Mouse (Mus musculus) kidney, postnatal 25 days (tissue): ENCODE data around the gene Rims1.

ENCODE experiments used
- DNase-seq, 2 experiments: peaks; one replicate each; pipeline ENCODE4 v3.0.0; 2021; ENCODE audit warnings: mixed read lengths in 2 of 2

The Rims1 gene

DNA sequence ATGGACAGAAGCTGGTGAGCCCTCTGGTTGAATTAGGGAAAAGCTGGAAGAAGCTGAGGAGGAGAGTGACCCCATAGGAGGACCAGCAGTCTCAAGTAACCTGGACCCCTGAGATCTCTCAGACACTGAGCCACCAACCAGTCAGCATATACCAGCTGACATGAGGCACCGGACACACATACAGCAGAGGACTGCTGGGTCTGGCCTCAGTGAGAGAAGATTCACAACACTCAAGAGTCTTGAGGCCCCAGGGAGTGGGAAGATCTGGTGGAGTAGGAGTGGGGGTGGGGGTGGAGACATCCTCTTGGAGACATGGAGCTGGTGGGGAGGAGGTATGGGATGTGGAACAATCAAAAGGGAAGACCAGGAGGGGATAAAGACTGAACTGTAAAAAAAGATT is 233.1 kb downstream of the Rims1 start:
- no peak for DNase-seq

- DNase-seq = no peak
Observed at GRCm38 (mm10) chr1:22546273-22546672, 259.5 kb downstream of the Rims1 start.

DNA sequence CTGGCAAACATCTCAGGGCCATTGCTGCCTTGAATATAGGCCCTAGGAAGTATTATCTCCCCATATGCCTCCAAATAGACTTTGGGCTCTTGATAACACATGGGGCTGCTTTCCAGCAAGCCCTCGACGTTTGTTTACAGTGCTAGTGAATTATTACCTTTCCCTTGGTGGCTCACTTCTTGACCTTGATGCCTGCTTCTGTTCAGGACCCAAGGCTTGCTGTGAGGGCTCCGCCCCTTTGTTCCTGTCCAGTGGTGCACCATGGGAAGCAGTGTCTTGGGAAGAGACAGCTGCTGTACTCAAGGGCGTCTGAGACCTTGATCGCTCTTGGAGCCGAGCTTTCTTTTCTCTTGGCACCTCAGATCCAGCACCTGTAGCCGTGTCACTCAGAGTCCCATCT is 267.7 kb downstream of the Rims1 start:
- no peak for DNase-seq

- no peak for DNase-seq
Observed at GRCm38 (mm10) chr1:22536776-22537175, 269.0 kb downstream of the Rims1 start.

DNA sequence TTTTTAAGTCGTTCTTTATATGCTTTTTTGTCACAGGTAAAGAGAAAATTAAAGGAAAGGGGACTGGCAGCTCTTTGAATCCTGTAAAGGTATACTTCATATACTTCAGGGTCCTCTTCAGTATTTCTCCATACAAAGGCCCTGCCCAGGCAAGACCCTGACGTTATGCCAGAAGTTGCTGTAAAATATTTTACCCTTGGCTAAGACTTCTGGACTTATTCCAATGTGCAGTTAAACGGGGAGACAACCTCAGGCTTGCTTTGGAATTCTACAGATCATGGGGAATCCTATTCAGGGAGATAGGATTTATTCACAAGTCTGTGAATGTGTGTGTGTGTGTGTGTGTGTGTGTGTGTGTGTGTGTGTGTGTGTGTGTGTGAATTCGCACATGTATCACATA is 270.7 kb downstream of the Rims1 start:
- DNase-seq = no peak

DNA sequence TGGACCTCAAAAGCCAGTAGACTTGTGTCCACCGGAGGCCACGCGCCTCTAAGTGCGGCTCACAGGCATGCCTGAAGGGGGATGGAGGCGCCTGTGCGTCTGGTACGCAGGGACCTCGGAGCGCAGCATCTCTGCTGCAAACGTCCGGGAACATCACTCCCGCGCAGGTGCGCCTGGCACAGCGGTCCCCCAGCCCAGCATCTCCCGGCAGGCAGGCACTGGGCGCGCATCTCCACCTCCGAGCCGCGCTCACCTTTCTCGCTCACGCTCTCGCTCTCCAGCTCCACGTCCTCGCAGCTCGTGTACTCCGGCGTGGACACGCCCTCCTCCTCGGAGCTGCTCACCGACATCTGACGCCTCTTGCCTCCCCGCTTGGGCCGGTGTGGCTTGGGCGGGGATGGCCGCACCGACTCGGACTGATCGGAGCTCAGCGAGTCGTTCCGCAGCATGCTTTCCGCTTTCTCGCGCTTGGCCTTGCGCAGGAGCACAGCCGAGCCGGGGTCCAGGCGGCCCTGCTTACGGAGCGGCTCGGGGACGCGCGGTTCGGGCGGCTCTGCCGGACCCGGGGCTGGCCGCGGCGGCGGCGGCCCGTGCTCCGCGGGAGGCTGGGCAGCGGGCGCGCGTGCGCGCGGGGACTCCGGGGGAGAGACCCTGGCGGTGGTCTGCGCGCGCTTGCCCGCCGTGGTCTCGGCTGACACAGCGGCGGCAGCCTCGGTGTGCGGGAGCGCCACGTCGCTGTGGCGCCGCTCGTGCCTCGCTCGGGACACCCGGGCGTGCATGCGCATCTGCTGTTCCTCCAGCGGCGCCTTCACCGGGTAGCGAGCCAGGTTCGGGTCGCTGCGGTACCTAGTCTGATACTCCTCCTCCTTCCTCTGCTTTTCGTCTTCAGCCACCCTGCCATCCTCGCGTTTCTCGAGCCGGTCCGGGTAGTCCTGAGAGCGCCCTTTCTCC is 272.4 kb downstream of the Rims1 start:
- peak in 1 of 2 experiments; percentile 34 for DNase-seq

- DNase-seq = no peak
Observed at GRCm38 (mm10) chr1:22515103-22515502, 290.7 kb downstream of the Rims1 start.

GRCm38 (mm10) chr1:22512421-22512820 is 293.4 kb downstream of the Rims1 start:
- DNase-seq = no peak

DNA sequence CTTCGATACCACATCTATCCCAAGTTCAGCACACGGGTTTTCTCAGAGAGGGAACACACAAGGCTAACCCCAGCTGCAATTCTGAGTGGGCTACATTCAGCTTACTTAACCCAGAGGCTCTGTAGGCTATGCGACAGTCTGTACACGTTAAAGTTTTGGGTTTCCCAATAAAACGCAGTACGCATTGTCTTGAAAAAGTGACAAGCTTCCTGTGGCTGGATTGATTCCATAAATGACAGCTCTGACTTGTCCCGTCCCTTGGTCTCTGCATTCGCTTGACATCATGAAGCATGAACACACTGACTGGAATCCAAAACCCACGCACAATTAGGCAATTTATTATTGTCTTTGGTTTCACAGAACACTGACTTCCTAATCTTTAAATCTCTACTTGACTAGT is 294.2 kb downstream of the Rims1 start:
- DNase-seq = no peak

DNA sequence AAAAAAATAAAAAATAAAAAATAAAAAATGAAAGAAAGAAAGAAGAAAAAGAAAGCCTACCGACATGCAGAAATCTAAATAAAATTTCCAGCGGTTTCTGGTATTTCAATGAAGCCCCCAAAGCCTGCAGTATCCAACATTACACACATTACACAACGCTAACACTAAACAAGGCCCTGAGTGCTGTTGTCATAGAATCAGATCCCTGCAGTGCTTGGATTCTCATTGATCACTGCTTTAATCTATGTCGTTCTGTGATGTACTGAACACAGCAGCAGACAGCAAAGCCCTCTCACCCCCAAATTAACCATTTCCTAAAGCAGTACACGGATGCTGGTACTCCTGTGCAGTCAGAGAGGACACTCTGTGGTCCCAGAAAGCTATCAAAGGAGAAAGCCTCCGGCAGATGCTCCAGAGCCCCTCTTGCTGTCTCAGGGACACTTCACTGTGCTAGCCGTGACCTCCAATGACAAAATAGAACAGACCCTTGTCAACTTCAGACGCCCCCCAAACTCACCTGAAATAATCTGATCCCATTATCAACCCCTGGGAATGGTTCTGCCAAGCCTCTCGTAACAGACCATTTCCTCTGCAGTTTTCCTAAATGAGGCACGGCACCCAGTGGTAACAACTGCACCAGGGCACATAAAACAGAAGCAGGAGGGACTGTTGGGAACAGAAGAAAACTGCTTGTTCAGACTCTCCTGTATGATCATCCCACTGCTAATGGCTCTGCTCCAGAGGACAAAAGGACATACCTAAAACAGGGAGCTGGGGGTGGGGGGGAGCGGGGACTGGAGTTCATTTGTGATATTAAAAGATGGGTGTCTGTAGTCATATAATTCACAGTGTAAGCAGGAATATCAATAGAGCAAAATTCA is 296.8 kb downstream of the Rims1 start:
- no peak for DNase-seq

GRCm38 (mm10) chr1:22487270-22487864 is 318.4 kb downstream of the Rims1 start:
- peak in 1 of 2 experiments; percentile 6 for DNase-seq

DNA sequence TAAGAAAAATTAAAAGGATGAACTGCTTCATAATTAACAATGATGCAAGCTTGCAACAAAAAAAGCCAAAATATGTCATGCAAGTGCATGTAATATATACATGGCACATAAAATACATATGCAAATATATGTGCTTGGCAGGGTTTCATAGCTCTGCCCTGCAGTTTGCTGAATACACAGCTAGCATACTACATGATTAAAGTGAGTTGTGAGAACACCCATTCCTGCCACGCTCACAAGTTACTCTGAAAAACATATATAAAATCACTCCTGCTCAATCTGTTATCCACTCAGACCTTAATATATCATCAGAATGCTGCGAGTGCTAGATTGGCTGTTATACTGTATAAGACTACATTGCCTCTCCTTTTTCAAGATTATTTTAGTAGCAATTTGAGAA is 329.6 kb downstream of the Rims1 start:
- DNase-seq = no peak

GRCm38 (mm10) chr1:22467033-22467432 is 338.8 kb downstream of the Rims1 start:
- no peak for DNase-seq

DNA sequence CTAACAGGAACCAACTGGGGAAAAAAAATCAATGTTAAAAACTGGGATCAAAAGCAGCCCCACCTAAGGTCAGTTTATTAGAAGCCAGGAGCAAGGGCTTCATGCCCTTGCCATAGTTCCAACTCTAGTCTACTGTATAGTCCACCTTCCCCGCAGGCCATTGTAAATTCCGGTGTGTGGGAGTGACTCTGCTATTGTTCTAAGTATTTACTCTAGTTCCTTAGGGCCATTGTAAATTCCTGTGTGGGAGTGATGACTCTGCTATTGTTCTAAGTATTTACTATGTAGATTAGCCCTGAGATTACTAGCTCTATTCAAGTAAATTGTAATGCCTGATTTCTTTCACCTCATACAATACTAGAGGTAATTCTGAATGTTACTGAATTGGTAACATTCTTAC is 339.2 kb downstream of the Rims1 start:
- DNase-seq = no peak

DNA sequence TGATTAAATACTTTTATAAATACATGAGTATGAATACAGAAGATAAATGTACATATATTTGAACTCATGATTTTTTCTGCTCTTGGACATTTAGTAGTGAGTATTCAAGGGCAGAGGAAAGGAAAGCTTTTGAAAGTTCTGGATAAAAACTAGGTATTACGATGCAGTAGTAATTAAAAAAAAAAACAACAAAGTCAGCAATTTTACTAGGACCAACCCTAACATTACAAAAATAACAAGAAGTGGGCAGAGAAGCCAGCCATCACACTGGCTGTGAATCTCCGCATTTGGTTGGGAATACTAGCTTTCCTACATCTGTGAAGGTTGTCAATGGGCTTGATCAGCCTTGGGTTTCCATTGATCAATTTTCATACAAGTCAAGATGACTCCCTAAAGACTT is 381.8 kb downstream of the Rims1 start:
- DNase-seq = no peak

DNA sequence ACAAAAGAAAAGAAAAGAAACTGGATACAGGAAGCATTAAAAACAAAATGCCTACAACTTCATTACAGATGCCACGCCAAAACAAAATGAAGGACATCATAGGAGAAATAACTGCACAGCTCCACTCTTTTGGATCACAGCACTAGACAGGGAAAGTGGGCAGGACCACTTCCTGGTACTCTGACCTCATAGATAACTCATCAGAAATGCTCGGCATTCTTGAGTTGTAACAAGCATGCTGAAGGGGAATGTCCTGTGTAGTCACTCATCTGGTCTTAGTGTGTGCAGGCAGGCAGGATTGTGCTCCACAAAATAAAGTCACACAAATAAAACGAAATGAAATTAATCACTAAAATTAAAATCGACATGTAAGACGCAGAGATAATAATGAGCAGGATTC is 383.7 kb downstream of the Rims1 start:
- DNase-seq = no peak

DNA sequence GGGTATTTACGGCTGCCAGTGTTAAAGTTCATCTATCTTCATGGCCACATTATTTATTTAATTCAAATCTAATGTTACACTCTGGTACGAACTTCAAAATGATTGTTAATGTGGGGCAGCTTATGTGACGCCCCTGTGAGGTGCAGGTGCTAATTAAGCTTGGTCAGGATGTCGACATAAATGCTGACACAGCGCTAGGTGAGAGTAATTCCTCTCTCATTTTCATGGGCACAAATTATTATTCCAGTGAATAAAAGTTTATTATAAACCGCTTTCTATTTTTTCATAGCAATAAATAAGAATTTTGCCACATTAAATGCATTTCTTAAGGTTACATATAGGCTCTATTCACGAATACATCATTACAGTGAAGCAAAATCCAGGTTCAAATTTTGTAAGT is 395.6 kb downstream of the Rims1 start:
- DNase-seq = no peak

- peak in 1 of 2 experiments; percentile 47 for DNase-seq
Observed at GRCm38 (mm10) chr1:22386361-22386760, 419.4 kb downstream of the Rims1 start.

DNA sequence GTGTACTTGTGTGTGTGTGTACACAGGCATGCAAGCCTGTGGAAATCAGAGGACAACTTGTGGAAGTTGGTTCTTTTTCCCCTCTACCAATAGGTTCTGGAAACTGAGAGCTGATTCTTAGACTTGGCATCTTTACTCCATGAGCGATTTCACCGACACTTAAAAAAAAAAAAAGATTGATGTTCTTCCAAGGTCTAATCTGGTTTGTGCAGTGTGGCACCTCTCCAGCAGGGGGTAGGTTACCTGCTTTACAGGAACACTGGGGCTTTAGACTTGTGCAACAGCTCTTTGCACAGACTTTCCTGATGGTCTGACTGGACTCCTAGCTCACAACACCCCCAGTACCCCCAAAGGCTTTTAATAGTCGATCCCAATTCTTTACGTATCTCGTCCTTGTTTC is 428.1 kb downstream of the Rims1 start:
- no peak for DNase-seq

GRCm38 (mm10) chr1:22377062-22377461 is 428.7 kb downstream of the Rims1 start:
- DNase-seq = no peak

- no peak for DNase-seq
Observed at GRCm38 (mm10) chr1:22356209-22356608, 449.6 kb downstream of the Rims1 start.

DNA sequence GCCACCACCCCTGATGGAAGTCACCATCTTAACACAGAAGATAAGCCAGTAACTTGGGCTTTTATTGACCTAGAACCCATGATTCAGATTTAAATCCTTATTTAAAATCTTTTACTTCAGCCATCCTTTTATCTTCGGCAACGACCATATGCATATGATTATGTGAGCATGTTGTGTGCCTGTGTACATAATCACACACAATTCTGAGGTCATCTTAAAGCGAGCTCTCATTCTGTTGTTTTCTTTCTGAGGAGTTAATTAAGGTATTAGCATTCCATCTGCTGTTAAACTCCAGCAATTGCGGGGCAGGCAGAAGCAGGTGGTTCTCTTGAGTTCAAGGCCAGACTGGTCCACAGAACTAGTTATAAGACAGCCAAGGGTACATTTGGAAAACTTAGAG is 452.1 kb downstream of the Rims1 start:
- no peak for DNase-seq

GRCm38 (mm10) chr1:22338914-22339313 is 466.9 kb downstream of the Rims1 start:
- DNase-seq = no peak
